Mouse (Mus musculus) myocyte (in vitro differentiated cells): ENCODE measurements around the gene Rps27a.

Experiments
- CEBPB ChIP-seq: IDR thresholded peaks from 2 replicates; pipeline ENCODE4 v1.6.1; 2011; ENCODE audit warnings: mild to moderate bottlenecking, moderate library complexity; ENCODE audit not compliant: poor library complexity, insufficient read depth, severe bottlenecking
- E2F4 ChIP-seq: IDR thresholded peaks from one replicate; pipeline ENCODE4 v1.6.1; 2011; ENCODE audit warnings: mild to moderate bottlenecking, control low read depth, moderate library complexity; ENCODE audit not compliant: insufficient read depth
- MAX ChIP-seq: IDR thresholded peaks from one replicate; pipeline ENCODE4 v1.6.1; 2011; ENCODE audit warnings: low read depth, mild to moderate bottlenecking, control low read depth
- MYOG ChIP-seq, 3 experiments: IDR thresholded peaks; one replicate each; pipeline ENCODE4 v1.6.1; 2011; ENCODE audit warnings: control low read depth in 2 of 3, low read depth in 2 of 3, mild to moderate bottlenecking in 2 of 3; ENCODE audit not compliant: insufficient read length in 2 of 3, control insufficient read depth in 1 of 3, insufficient read depth in 1 of 3
- POLR2A ChIP-seq: IDR thresholded peaks from one replicate; pipeline ENCODE4 v1.6.1; 2011; ENCODE audit warnings: low read depth, mild to moderate bottlenecking, control low read depth, moderate library complexity; ENCODE audit not compliant: insufficient read length
- POLR2AphosphoS2 ChIP-seq: IDR thresholded peaks from one replicate; pipeline ENCODE4 v1.6.1; 2011; ENCODE audit warnings: low read depth, control low read depth; ENCODE audit not compliant: insufficient read length
- REST ChIP-seq: IDR thresholded peaks from one replicate; pipeline ENCODE4 v1.6.1; 2011; ENCODE audit warnings: mild to moderate bottlenecking, control low read depth, moderate library complexity; ENCODE audit not compliant: insufficient read depth, insufficient read length
- SRF ChIP-seq: IDR thresholded peaks from one replicate; pipeline ENCODE4 v1.6.1; 2011; ENCODE audit warnings: low read depth; ENCODE audit not compliant: control insufficient read depth, insufficient read length
- TCF12 ChIP-seq: IDR thresholded peaks from one replicate; pipeline ENCODE4 v1.6.1; 2011; ENCODE audit warnings: mild to moderate bottlenecking, control low read depth; ENCODE audit not compliant: poor library complexity, insufficient read depth, severe bottlenecking
- TCF3 ChIP-seq: IDR thresholded peaks from one replicate; pipeline ENCODE4 v1.6.1; 2011; ENCODE audit warnings: low read depth, control low read depth; ENCODE audit not compliant: insufficient read length

GRCm38 (mm10) chr11:29579610-29580009 lies 31.7 kb upstream of the Rps27a start:
- TF ChIP-seq E2F4 (no peak), POLR2AphosphoS2 (no peak), REST (no peak), CEBPB (no peak), POLR2A (no peak), TCF12 (no peak), SRF (no peak), MAX (no peak), MYOG (IDR thresholded peaks at IDR 0.05; ENCODE audit: control insufficient read depth in 1 of 3, insufficient read depth in 1 of 3, insufficient read length in 2 of 3, low read depth in 2 of 3) (no peak), TCF3 (no peak)
